Mouse (Mus musculus): ENCODE measurements at regions not wholly inside any gene's neighbourhood (a gene's known extent, or its start where the extent isn't known, plus 50 kb on each side); places are given as distances from the start of the nearest gene placed in this dataset.

- TF ChIP-seq CTCF (IDR thresholded peaks at IDR 0.05; ENCODE audit: control insufficient read depth, insufficient read depth, insufficient replicate concordance, low read depth, low read length) (no peak), POLR2A (IDR thresholded peaks at IDR 0.05; ENCODE audit: control insufficient read depth, low read depth, low read length) (no peak)
Observed at GRCm38 (mm10) chr16:93442837-93443236, 161.0 kb downstream of the Setd4 start.
